Mouse (Mus musculus): ENCODE results near the gene Rps8.

The Rps8 gene

GRCm38 (mm10) chr4:117126675-117127290 is 29.3 kb downstream of the Rps8 start, which contains the start of gene Tctex1d4:
Tctex1d4 (plus strand) TSS chr4:117126794.
- no peak for DNase-seq (ENCODE audit: extremely low read depth, insufficient read length, low spot score)

- DNase-seq (ENCODE audit: extremely low read depth, insufficient read length, low spot score), result peak; percentile 85
These were observed 30.0 kb downstream of the Rps8 start for GRCm38 (mm10) chr4:117125910-117126674.

- no peak for DNase-seq (ENCODE audit: extremely low read depth, insufficient read length, low spot score)
These were observed 30.6 kb downstream of the Rps8 start, which contains the start of gene Btbd19 for GRCm38 (mm10) chr4:117125348-117125909. Btbd19 (minus strand) TSS chr4:117125725.

- peak; percentile 51 for DNase-seq (ENCODE audit: extremely low read depth, insufficient read length, low spot score)
These were observed 31.3 kb downstream of the Rps8 start for GRCm38 (mm10) chr4:117124518-117125347.

- DNase-seq (ENCODE audit: extremely low read depth, insufficient read length, low spot score), result no peak
These were observed 31.9 kb downstream of the Rps8 start for GRCm38 (mm10) chr4:117124218-117124517.

- DNase-seq (ENCODE audit: extremely low read depth, insufficient read length, low spot score), result no peak
These were observed 32.4 kb downstream of the Rps8 start for GRCm38 (mm10) chr4:117123546-117124217.

- DNase-seq (ENCODE audit: extremely low read depth, insufficient read length, low spot score), result no peak
These were observed 33.8 kb downstream of the Rps8 start for GRCm38 (mm10) chr4:117122209-117122608.

GRCm38 (mm10) chr4:117120445-117121414 is 35.3 kb downstream of the Rps8 start:
- DNase-seq (ENCODE audit: extremely low read depth, insufficient read length, low spot score), result peak; percentile 94

- DNase-seq (ENCODE audit: extremely low read depth, insufficient read length, low spot score), result no peak
These were observed 36.0 kb downstream of the Rps8 start for GRCm38 (mm10) chr4:117120052-117120444.

- DNase-seq (ENCODE audit: extremely low read depth, insufficient read length, low spot score), result no peak
These were observed 36.4 kb downstream of the Rps8 start for GRCm38 (mm10) chr4:117119636-117120035.

GRCm38 (mm10) chr4:117117931-117118330 is 38.1 kb downstream of the Rps8 start:
- DNase-seq (ENCODE audit: extremely low read depth, insufficient read length, low spot score), result no peak

- DNase-seq (ENCODE audit: extremely low read depth, insufficient read length, low spot score), result no peak
These were observed 40.5 kb downstream of the Rps8 start for GRCm38 (mm10) chr4:117115592-117115991.

- no peak for DNase-seq (ENCODE audit: extremely low read depth, insufficient read length, low spot score)
These were observed 42.8 kb downstream of the Rps8 start for GRCm38 (mm10) chr4:117113237-117113636.

- DNase-seq (ENCODE audit: extremely low read depth, insufficient read length, low spot score), result no peak
These were observed 45.1 kb downstream of the Rps8 start for GRCm38 (mm10) chr4:117110985-117111384.

- no peak for DNase-seq (ENCODE audit: extremely low read depth, insufficient read length, low spot score)
These were observed 45.8 kb downstream of the Rps8 start for GRCm38 (mm10) chr4:117110249-117110648.

GRCm38 (mm10) chr4:117109330-117109729 is 46.7 kb downstream of the Rps8 start:
- DNase-seq (ENCODE audit: extremely low read depth, insufficient read length, low spot score), result no peak

GRCm38 (mm10) chr4:117108524-117108849 is 47.6 kb downstream of the Rps8 start:
- no peak for DNase-seq (ENCODE audit: extremely low read depth, insufficient read length, low spot score)

GRCm38 (mm10) chr4:117107813-117108523 is 48.1 kb downstream of the Rps8 start:
- DNase-seq (ENCODE audit: extremely low read depth, insufficient read length, low spot score), result no peak

- DNase-seq (ENCODE audit: extremely low read depth, insufficient read length, low spot score), result no peak
These were observed 50.9 kb downstream of the Rps8 start for GRCm38 (mm10) chr4:117105127-117105526.
